Mouse (Mus musculus) CH12.LX (cell line): ENCODE measurements around the gene Rfc1. TPM values are rescaled to one million over a fixed set of nuclear protein-coding genes. Genes with fewer than 3 reads are reported as not detected.
A peak's percentile ranks its signal among the peaks of the same experiment; 100 is the strongest.
"Not testable (repeated sequence)": the region's sequence is repeated elsewhere in the genome, so short reads cannot be mapped to it uniquely, and the experiment has no call there.

Experiments
- DNase-seq: peaks from one replicate; pipeline ENCODE4 v3.0.0-alpha.2; 2013; ENCODE audit errors: extremely low read depth
- H3K27ac ChIP-seq: 2 replicates; pipeline ENCODE4 v1.5.1; 2012; ENCODE audit warnings: low read depth, mild to moderate bottlenecking, control low read depth, moderate library complexity; ENCODE audit not compliant: insufficient read depth
- H3K27me3 ChIP-seq: replicated peaks from 2 replicates; pipeline ENCODE3; 2012; ENCODE audit warnings: inconsistent platforms
- H3K36me3 ChIP-seq, 2 experiments: replicated peaks in 1 of 2; 2 replicates each; pipeline versions ENCODE3 to v1.6.1; 2012; ENCODE audit warnings: inconsistent platforms in 1 of 2, low read length in 1 of 2, mild to moderate bottlenecking in 1 of 2, mixed read lengths in 1 of 2, moderate library complexity in 1 of 2; ENCODE audit not compliant: control insufficient read depth in 1 of 2, insufficient read depth in 1 of 2
- H3K4me1 ChIP-seq, 2 experiments: 2 replicates each; pipeline ENCODE4 v1.6.1; 2012; ENCODE audit warnings: inconsistent platforms in 1 of 2, moderate library complexity in 1 of 2; ENCODE audit not compliant: insufficient read depth in 2 of 2, control insufficient read depth in 1 of 2
- H3K4me2 ChIP-seq: 2 replicates; pipeline ENCODE4 v1.6.1; 2012; ENCODE audit warnings: low read depth, mild to moderate bottlenecking, control low read depth; ENCODE audit not compliant: poor library complexity, insufficient read depth, severe bottlenecking
- H3K4me3 ChIP-seq, 3 experiments: fragments of 150-350 bp in 1 of 3; sonication (generic) in 1 of 3; replicated peaks in 1 of 3; 2 replicates each; pipeline versions ENCODE3 to v1.5.1; 2011 to 2012; ENCODE audit warnings: low read depth in 2 of 3, low read length in 2 of 3, mild to moderate bottlenecking in 2 of 3, moderate library complexity in 2 of 3, control low read depth in 1 of 3, improper control_type of control experiment in 1 of 3, inconsistent platforms in 1 of 3, mixed read lengths in 1 of 3; ENCODE audit not compliant: poor library complexity in 1 of 3
- H3K79me2 ChIP-seq: replicated peaks from 2 replicates; pipeline ENCODE4 v1.6.1; 2012; ENCODE audit warnings: mild to moderate bottlenecking, moderate library complexity; ENCODE audit not compliant: control insufficient read depth, poor library complexity, insufficient read depth, severe bottlenecking; ENCODE audit errors: extremely low read depth
- H3K9ac ChIP-seq: 2 replicates; pipeline ENCODE4 v1.6.1; 2012; ENCODE audit warnings: low read depth, mild to moderate bottlenecking, control low read depth, moderate library complexity; ENCODE audit not compliant: insufficient read depth
- H3K9me3 ChIP-seq: replicated peaks from 2 replicates; pipeline ENCODE3; 2012; ENCODE audit warnings: low read length, inconsistent platforms, mixed read lengths
- BHLHE40 ChIP-seq: IDR thresholded peaks from 2 replicates; pipeline ENCODE4 v1.6.1; 2011; ENCODE audit warnings: mild to moderate bottlenecking, low read depth, low read length, improper control_type of control experiment
- CHD1 ChIP-seq: IDR thresholded peaks from 2 replicates; pipeline ENCODE4 v1.6.1; 2012; ENCODE audit warnings: low read depth, low read length, improper control_type of control experiment, inconsistent platforms
- CHD2 ChIP-seq: IDR thresholded peaks from 2 replicates; pipeline ENCODE4 v1.6.1; 2011; ENCODE audit warnings: low read length, improper control_type of control experiment
- ELF1 ChIP-seq: IDR thresholded peaks from 2 replicates; pipeline ENCODE4 v1.6.1; 2014; ENCODE audit warnings: low read depth, mild to moderate bottlenecking, inconsistent platforms, low read length, improper control_type of control experiment
- ETS1 ChIP-seq: conservative IDR thresholded peaks from 2 replicates; pipeline ENCODE4 v1.6.1; 2012; ENCODE audit warnings: low read depth, mild to moderate bottlenecking, inconsistent platforms, low read length, improper control_type of control experiment, moderate library complexity
- HCFC1 ChIP-seq: IDR thresholded peaks from 2 replicates; pipeline ENCODE4 v1.6.1; 2012; ENCODE audit warnings: low read depth, mild to moderate bottlenecking, inconsistent platforms, low read length, improper control_type of control experiment
- IRF4 ChIP-seq: IDR thresholded peaks from 2 replicates; pipeline ENCODE4 v1.6.1; 2014; ENCODE audit warnings: low read depth, mild to moderate bottlenecking, inconsistent platforms, low read length, improper control_type of control experiment
- MAZ ChIP-seq: IDR thresholded peaks from 2 replicates; pipeline ENCODE4 v1.6.1; 2012; ENCODE audit warnings: low read depth, mild to moderate bottlenecking, inconsistent platforms, low read length, improper control_type of control experiment, moderate library complexity
- MXI1 ChIP-seq: IDR thresholded peaks from 2 replicates; pipeline ENCODE4 v1.6.1; 2011; ENCODE audit warnings: mild to moderate bottlenecking, low read depth, low read length, improper control_type of control experiment
- NELFE ChIP-seq: IDR thresholded peaks from 2 replicates; pipeline ENCODE4 v1.6.1; 2011; ENCODE audit warnings: low read depth, low read length, improper control_type of control experiment
- POLR2A ChIP-seq: IDR thresholded peaks from 2 replicates; pipeline ENCODE4 v1.6.1; 2011; ENCODE audit warnings: low read depth, mild to moderate bottlenecking, improper control_type of control experiment, low read length
- RAD21 ChIP-seq: IDR thresholded peaks from 2 replicates; pipeline ENCODE4 v1.6.1; 2011; ENCODE audit warnings: low read depth, mild to moderate bottlenecking, low read length, improper control_type of control experiment, moderate library complexity
- RCOR1 ChIP-seq: conservative IDR thresholded peaks from 2 replicates; pipeline ENCODE4 v1.6.1; 2012; ENCODE audit warnings: low read depth, mild to moderate bottlenecking, inconsistent platforms, low read length, improper control_type of control experiment
- SMC3 ChIP-seq: IDR thresholded peaks from 2 replicates; pipeline ENCODE4 v1.6.1; 2011; ENCODE audit warnings: low read depth, low read length, improper control_type of control experiment
- TBP ChIP-seq: conservative IDR thresholded peaks from 2 replicates; pipeline ENCODE4 v1.6.1; 2011; ENCODE audit warnings: low read depth, low read length, improper control_type of control experiment
- TCF12 ChIP-seq: IDR thresholded peaks from 2 replicates; pipeline ENCODE4 v1.6.1; 2014; ENCODE audit warnings: low read depth, mild to moderate bottlenecking, inconsistent platforms, low read length, improper control_type of control experiment
- UBTF ChIP-seq: IDR thresholded peaks from 2 replicates; pipeline ENCODE4 v1.6.1; 2012; ENCODE audit warnings: low read depth, mild to moderate bottlenecking, inconsistent platforms, low read length, improper control_type of control experiment, moderate library complexity
- ZKSCAN1 ChIP-seq: IDR thresholded peaks from 2 replicates; pipeline ENCODE4 v1.6.1; 2012; ENCODE audit warnings: low read depth, inconsistent platforms, low read length, improper control_type of control experiment, borderline replicate concordance
- dilution Hi-C: fragments of 300-500 bp; cut with MboI; formaldehyde crosslinking; loops from 2 replicates; pipeline ENCODE4 v1.14.3; 2020; ENCODE audit warnings: low sequenced_read_pairs; ENCODE audit not compliant: extremely low pct_unique_long_range_greater_than_20kb, extremely low pct_ligation_motif_present
- in situ Hi-C: fragments of 300-500 bp; cut with MboI; formaldehyde crosslinking; loops from 3 replicates; pipeline ENCODE4 v1.14.3; 2019; ENCODE audit warnings: low sequenced_read_pairs, low pct_ligation_motif_present, low pct_unique_long_range_greater_than_20kb, mixed read lengths
- polyA plus RNA-seq: library from polyadenylated mRNA; unstranded; fragments of >175 nt; gene quantifications from 2 replicates; pipeline ENCODE4 v1.2.1, GENCODE M21; 2012; ENCODE audit warnings: low read depth; ENCODE audit not compliant: insufficient read length
- total RNA-seq, 2 experiments: library from RNA; depleted of rRNA; stranded (reverse); fragments of 300-350 nt in 1 of 2; fragments of >200 nt in 1 of 2; gene quantifications; 2 replicates each; pipeline ENCODE4 v1.2.3; 2012 to 2014

The Rfc1 gene
- total and polyA plus RNA-seq, 3 experiments, result 64.9 to 83.1 (median 80.8) TPM

GRCm38 (mm10) chr5:65294270-65294669, 41.2 kb downstream of the Rfc1 start (continued):
- TF ChIP-seq ZKSCAN1 (no peak), SMC3 (no peak), ELF1 (peak; percentile 52; the same call in 1 of the 2 replicates), RCOR1 (no peak), MAZ (no peak), RAD21 (no peak), CHD2 (no peak), UBTF (no peak)

GRCm38 (mm10) chr5:65293627-65294026, 41.8 kb downstream of the Rfc1 start:
- dilution Hi-C loops (no loop called here), in situ Hi-C loops (no loop called here)
- Histone ChIP-seq H3K9ac (peak overlapping the region; percentile 69), H3K4me2 (peak overlapping the region; percentile 62; the same call in 1 of the 2 replicates), H3K9me3 (no peaks in the 10 kb centered on the region), H3K4me3 (peak overlapping the region; percentile 35 to 56 (median 51)), H3K27me3 (no peaks in the 10 kb centered on the region), H3K36me3 (peaks cover 36 to 71% of the 10 kb centered on the region in 2 experiments), H3K27ac (peak overlapping the region; percentile 60; the same call in 1 of the 2 replicates), H3K4me1 (peaks cover 5 to 20% of the 10 kb centered on the region in 2 experiments; a peak in 3 of 4 replicates), H3K79me2 (peaks cover 14% of the 10 kb centered on the region)
- peak; percentile 53 for DNase-seq
- TF ChIP-seq BHLHE40 (no peak), IRF4 (no peak), RCOR1 (no peak), POLR2A (peak; percentile 47), ETS1 (peak; percentile 7), NELFE (peak; percentile 23; the same call in 1 of the 2 replicates), ELF1 (peak; percentile 55), CHD1 (peak; percentile 43; the same call in 1 of the 2 replicates), TBP (peak; percentile 40; the same call in 1 of the 2 replicates), TCF12 (peak; percentile 38; the same call in 1 of the 2 replicates), HCFC1 (peak; percentile 16; the same call in 1 of the 2 replicates), MXI1 (peak; percentile 49; the same call in 1 of the 2 replicates), UBTF (no peak)

GRCm38 (mm10) chr5:65289009-65289408, 46.5 kb downstream of the Rfc1 start:
- H3K36me3 ChIP-seq, result peaks cover 58 to 80% of the 10 kb centered on the region in 2 experiments
- DNase-seq, H3K4me3 ChIP-seq, H3K27me3 ChIP-seq, H3K9me3 ChIP-seq, H3K27ac ChIP-seq, H3K4me2 ChIP-seq, H3K9ac ChIP-seq, dilution Hi-C loops, in situ Hi-C loops: not testable (repeated sequence)
- H3K4me1 ChIP-seq, result peaks cover 3 to 10% of the 10 kb centered on the region in 2 experiments; a peak in 3 of 4 replicates
- peaks cover 14% of the 10 kb centered on the region for H3K79me2 ChIP-seq
